Mouse (Mus musculus): Measurements from ENCODE around the gene Serpinb1c. TPM values are rescaled to one million over a fixed set of nuclear protein-coding genes. Genes with fewer than 3 reads are reported as not detected.
A peak's percentile ranks its signal among the peaks of the same experiment; 100 is the strongest.
"Not testable (repeated sequence)": the region's sequence is repeated elsewhere in the genome, so short reads cannot be mapped to it uniquely, and the experiment has no call there.

Serpinb1c gene
- polyA plus RNA-seq (2017; shearing (Covaris generic)) = not detected

DNA sequence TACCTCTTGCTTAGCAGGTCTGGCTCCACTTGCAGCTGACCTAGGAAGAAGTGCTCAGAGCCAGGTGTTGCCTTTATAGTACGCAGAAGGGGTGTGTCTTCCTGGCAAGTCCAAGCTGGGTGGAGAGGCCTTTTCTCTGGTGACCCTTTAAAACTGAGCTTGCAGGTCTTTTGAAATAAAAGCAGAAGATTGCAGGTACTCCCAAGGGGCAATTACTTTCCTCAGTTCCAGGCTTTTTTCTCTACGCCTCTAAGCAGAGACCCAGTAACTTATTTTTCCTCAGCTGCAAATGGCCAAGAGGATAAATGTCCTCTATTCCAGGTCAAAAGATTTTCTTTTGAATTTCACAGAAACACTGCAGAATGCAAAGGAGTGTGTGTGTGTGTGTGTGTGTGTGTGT is at the start of gene Serpinb1c:
Serpinb1c (minus strand) TSS at position 101 of the 400 bp plus-strand sequence.
- ATAC-seq = no peak

DNA sequence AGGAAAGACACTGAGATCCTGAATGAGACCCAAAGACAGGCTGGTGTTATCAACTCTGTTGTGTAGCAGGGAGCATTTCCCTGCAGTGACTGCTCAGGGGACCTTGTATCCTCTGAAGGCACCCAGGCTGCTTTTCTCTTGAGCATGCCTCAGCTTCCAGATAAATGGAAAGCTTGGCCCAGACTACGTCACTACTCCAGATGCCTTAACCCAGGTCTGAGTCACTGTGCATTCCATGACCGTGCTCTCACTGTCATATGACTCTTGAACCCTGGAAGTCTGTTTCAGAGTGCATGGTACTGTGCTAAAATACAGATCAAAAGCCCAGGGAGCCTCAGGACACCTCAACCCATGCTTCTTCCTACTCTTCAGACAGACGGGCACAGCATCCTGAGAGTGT is 41.2 kb upstream of the Serpinb1c start:
- ATAC-seq = not testable (repeated sequence)

DNA sequence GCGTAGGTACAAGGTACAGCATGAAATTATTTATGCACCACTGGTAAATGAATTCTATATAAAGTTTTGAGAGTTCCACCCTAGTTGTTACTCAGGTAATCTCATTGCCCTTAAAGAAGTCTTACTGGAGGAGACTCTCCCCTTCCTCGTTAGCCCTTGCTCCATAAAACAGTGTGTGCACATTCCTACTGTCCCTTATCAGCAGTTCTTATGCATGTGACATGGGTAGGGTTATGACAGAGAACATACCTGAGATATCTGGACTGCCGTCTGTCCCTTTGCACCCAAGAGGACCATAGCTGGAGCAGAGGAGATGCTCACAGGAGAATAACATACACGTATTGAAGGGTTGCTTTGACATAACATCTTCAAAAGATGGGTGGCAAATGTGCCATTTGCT is 40.3 kb upstream of the Serpinb1c start:
- not testable (repeated sequence) for ATAC-seq

DNA sequence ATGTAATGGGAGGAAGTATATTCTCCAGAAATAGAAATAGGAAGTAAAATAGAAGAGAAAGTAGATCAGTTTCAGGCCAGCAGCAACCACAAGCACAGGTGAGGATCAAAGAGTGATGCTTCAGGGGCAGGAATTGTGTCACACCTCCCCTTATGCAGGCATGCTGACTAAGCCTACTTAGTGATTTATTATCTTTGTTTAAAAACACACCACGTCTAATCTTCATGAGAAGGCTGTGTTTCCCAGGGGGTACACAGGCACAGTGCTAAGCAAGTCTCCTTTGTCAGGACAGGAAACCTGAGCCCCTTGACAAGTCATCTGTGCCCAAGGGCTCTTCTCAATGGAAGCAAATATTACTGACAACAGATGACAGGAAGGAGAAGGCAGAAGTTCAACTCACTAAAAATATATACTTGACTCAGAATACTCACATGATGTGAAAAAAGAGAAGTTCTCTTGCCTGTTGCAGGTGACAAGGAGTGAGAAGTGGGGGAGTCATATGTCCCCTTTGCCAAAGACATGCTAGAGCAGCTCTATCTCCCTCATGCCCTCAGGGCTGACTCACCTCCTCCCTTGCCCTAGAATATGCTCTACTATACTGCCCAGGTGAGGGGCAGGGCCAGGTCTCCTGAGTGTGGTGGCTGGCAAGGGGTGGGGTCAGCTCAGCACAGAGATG is 36.8 kb upstream of the Serpinb1c start:
- ATAC-seq = no peak

DNA sequence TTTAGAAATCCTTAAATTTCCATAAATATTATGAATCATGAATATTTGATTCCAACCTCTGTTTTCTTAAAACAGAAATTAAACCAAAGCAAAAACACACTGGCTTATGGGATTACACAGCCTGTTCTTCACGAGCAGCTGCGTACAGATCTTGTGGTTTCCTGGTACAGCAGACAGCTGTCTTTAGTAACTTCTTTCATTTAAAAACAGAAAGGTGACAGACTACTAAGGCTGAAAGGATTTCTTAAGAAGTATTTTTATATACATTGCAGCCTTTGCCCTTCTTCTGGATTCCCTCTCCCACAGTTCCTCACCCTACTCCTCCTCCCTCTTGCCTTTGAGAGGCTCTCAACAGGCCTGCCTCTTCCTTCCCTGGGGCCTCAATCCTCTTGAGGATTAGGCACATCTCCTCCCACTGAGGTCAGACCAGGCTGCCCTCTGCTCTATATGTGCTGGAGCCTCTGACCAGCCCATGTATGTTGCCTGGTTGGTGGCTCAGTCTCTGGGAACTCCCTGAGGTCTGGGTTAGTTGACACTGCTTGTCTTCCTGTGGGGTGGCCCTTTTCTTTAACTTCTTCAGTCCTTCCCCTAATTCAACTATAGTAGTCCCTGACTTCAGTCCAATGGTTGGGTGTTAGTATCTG is 31.2 kb upstream of the Serpinb1c start:
- no peak for ATAC-seq

DNA sequence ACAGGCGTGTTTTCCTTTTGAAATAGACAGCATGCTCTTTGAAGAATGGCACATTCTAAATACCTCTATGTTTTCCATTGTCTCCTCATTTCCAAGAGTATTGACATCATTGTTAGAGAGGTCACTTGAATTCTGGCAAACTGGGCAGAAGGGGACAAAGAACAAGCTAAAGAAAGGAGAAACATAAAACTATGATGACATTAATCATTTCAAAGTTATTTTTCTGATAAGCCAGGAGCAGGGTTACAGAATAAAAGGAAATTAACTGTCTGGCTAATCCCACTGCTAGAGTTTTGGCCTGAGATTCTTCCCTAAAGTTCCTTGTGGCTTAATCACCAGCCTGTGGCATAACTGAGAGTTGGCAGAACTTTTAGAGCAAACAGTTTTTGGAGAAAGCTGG is 29.2 kb upstream of the Serpinb1c start:
- no peak for ATAC-seq

GRCm38 (mm10) chr13:32926661-32927060 is 28.6 kb upstream of the Serpinb1c start:
- no peak for ATAC-seq

- ATAC-seq = no peak
These were observed 26.8 kb upstream of the Serpinb1c start for GRCm38 (mm10) chr13:32924578-32925360.

- no peak for ATAC-seq
These were observed 24.6 kb upstream of the Serpinb1c start for GRCm38 (mm10) chr13:32922622-32923021.

- ATAC-seq = no peak
These were observed 14.9 kb upstream of the Serpinb1c start for GRCm38 (mm10) chr13:32912770-32913380.

GRCm38 (mm10) chr13:32908182-32908581 is 10.2 kb upstream of the Serpinb1c start:
- ATAC-seq = peak; percentile 68

GRCm38 (mm10) chr13:32903211-32903873 is 5.3 kb upstream of the Serpinb1c start:
- peak; percentile 65 for ATAC-seq

DNA sequence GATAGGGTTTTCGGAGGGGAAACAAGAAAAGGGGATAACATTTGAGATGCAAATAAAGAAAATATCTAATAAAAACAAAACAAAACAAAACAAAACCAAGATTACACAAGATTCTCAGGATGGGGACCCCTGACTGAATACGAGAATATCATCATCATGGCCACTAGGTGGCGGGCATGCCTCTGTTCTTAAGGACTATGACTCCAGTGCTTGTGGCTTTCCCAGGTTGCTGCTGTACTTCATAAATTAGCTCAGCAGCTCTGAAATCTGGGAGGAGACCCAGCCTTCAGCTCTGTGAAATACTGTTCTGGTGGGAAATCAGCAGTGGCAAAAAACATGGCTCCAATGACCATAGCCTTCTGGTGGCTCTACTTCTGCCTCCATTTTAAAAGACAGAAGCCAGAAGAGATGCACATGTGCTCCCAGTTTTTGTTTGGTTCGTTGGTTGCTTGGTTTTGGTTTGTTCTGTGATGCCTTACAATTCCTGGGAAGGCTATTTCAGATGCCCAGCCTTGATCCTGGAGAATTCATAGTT is 4.5 kb upstream of the Serpinb1c start:
- ATAC-seq = peak; percentile 52

DNA sequence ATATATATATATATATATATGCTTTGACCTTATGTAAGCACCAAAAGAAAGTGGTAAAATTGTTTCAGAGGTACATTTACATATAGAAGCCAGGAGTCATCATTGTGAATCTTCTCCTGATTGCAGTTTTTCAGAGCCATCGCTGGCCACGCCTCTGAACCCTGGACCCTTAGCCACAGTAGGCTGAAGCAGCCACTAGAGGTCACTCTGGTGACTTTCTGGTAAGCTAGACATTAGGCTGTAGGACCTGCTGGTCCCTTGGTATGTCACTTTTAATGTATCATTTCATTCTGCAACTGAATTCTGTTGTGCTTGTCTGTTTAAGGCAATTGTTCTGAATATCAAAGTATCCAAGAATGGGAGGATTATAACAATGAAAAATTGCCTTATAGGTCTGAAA is 2.6 kb upstream of the Serpinb1c start:
- ATAC-seq = no peak

- ATAC-seq = peak; percentile 79
These were observed 1.1 kb upstream of the Serpinb1c start for GRCm38 (mm10) chr13:32899114-32899513.

- ATAC-seq = no peak
These were observed 1.1 kb downstream of the Serpinb1c start for GRCm38 (mm10) chr13:32896931-32897330.

DNA sequence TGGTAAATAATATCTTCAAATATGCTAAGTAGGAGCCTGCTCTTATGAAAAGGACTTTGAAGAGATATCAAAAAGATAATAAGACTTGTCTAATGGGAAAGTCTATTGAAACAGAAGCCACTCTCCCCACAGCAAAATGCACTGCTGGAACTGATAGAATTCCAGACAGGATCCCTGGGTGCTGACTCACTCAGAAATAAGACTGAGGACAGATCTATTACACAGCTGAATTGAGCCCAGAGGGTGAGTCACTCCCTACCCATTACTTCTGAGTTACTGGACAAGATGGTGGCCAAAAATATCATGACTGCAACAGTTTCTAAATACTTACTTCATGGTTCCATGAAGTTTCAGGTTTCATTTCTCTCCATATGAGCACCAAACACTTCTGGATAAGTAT is 13.3 kb downstream of the Serpinb1c start:
- ATAC-seq = no peak

DNA sequence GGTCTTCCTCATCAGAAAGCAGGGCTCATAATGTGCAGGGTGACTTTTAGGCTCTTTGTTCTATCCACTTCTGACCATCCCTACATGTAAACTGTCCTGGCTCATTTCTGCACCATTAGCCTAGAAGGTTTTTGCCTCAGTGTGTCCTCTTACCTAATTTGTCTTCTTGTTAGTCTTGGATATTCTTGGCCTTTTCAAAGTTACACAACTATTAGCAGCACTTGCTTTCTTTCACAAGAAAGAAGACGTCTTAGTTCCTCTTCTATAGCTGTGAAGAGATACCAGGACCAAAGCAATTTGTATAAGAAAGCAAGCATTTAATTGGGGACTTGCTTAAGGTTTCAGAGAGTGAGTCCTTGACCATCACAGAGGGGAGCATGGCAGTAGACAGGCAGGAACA is 24.1 kb downstream of the Serpinb1c start:
- ATAC-seq = no peak

DNA sequence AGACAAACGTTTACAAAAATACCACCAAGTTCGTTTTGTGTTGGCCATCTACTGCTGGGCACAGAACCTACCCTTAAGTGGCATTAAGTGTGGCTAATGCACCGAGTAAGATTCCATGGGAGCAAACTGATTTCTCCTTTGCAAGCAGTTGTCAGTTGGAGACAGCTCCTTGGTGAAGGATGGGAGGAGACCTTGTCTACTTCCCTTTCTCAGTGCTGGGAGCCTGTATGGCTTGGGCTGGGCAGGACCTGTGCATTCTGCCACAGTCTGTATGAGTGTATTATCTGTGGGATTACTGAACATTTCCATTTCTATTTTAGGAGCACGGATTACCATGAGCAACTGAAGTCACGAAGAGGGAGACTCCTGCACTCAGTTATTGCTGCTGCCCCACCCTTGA is 29.2 kb downstream of the Serpinb1c start:
- ATAC-seq = no peak

DNA sequence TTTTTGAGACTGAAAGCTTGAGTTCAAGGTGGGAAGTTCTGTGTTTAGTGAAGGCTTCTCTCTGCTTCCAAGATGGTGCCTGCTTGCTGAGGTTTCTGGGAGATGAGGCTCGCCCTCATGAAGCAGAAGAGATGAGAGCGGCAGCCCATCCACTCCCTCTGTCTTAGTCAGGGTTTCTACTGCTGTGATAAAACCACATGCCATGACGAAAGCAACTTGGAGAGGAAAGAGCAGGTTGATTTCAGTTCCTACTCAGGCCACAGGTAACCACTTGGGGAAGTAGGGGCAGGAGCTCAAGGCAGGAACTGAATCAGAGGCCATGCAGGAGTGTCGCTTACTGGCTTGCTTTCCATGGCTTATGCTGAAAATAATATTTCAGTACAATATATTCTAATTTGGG is 29.8 kb downstream of the Serpinb1c start:
- ATAC-seq = not testable (repeated sequence)

DNA sequence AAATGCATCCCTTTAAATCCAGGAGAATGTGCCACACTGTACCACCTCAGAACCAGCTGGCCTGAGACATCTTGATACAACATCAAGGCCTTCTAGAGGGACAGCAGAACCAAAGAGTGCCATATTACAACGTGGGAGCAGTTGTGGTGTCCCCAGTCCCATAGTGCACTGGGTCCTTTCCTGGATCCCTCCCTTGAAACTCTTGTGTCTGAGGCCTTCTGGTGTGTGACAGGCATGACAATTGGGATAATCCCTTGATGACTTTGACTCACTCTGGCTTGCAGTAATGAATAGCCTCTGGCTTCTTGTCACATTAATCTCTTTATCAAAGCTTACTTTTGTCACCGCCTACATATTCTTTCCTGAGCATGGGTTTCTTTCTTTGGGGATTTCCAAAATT is 31.0 kb downstream of the Serpinb1c start:
- ATAC-seq = no peak

DNA sequence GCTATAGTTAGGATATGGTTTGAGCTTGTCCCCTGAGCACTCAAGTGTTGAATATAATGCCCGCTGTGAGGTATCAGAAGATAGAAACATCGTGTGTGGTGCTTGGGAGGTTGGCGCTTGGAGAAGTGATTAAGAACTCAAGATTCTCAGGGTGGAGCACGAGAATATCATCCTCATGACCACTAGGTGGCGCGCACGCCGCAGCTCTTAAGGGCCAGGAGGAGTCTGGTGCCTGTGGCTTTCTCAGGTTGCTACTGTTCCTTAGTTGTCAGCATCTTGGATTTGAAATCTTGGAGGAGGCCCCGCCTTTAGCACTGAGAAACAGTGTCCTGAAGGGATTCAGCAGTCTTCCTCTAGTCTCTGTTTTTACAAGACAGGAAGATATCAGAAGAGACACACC is 31.5 kb downstream of the Serpinb1c start:
- peak; percentile 80 for ATAC-seq
